Comparison of ENCODE assay signal across 11 mouse cellular contexts in genomic region chr12:72081961-72082360, GRCm38 (mm10). TPM values are rescaled to one million over a fixed set of nuclear protein-coding genes. Genes with fewer than 3 reads are reported as not detected.
DNase-seq lines count a peak whose midpoint lies in the region; ATAC-seq and TF ChIP-seq lines count a peak whose summit lies in the region.
"Had no signal": no experiment of that assay in that cellular context is flagged by ENCODE, and none has a peak within 500 bp of the region (broad histone marks: within the 10 kb centered on the region; RNA-seq: fewer than 3 reads in every experiment).

No protein-coding gene starts in this region.

- TF ChIP-seq POLR2A in lung, adult 2 months (IDR thresholded peaks at IDR 0.05; ENCODE audit: borderline replicate concordance, extremely low read depth, low read depth, low read length) = no peak

- 75% methylated on average over 3 of the region's 3 CpGs for WGBS in heart, embryonic 11.5 days (ENCODE audit: insufficient replicate concordance)
- 58% methylated on average over 3 of the region's 3 CpGs for WGBS in lung, embryonic 16.5 days
- 72% methylated on average over 3 of the region's 3 CpGs for WGBS in lung, adult 2 months
- 33% methylated on average over 3 of the region's 3 CpGs for WGBS in liver, embryonic 15.5 days (ENCODE audit: insufficient replicate concordance)

- no peak overlapping the region for H3K27ac ChIP-seq in heart, embryonic 11.5 days (ENCODE audit: low read depth, low read length)
- H3K27ac ChIP-seq in lung, embryonic 16.5 days (ENCODE audit: low read length) = no peak overlapping the region
- H3K27ac ChIP-seq in liver, embryonic 15.5 days (replicated peaks) = no peak overlapping the region
- H3K27ac ChIP-seq: gastrocnemius, adult 2 months had no signal

- H3K9me3 ChIP-seq in heart, embryonic 11.5 days (replicated peaks; ENCODE audit: control insufficient read depth, low read length) = no peaks in the 10 kb centered on the region
- no peaks in the 10 kb centered on the region for H3K9me3 ChIP-seq in lung, embryonic 16.5 days (ENCODE audit: control insufficient read depth, low read length)
- H3K9me3 ChIP-seq in liver, embryonic 15.5 days (replicated peaks) = no peaks in the 10 kb centered on the region

- no peak for DNase-seq in heart, postnatal 10 days
- DNase-seq in lung, adult 2 months = no peak
- no peak for DNase-seq in right cerebral cortex, postnatal 25 days
- no peak for DNase-seq in frontal cortex, adult 2 months (ENCODE audit: extremely low spot score in 1 of 2, low spot score in 1 of 2)
- DNase-seq: B cell, adult 2 months had no signal

- H3K9ac ChIP-seq in heart, embryonic 11.5 days (ENCODE audit: low read depth, low read length) = no peak overlapping the region
- no peak overlapping the region for H3K9ac ChIP-seq in lung, embryonic 16.5 days (ENCODE audit: low read length)
- no peak overlapping the region for H3K9ac ChIP-seq in liver, embryonic 15.5 days

- intact Hi-C loops in heart, postnatal 10 days (cut with DNase I) = no loop called here

- no peak for TF ChIP-seq CTCF in lung, adult 2 months (IDR thresholded peaks at IDR 0.05; ENCODE audit: insufficient read depth, low read length)

- H3K4me3 ChIP-seq in heart, embryonic 11.5 days (ENCODE audit: low read depth, low read length) = no peak overlapping the region
- H3K4me3 ChIP-seq in lung, embryonic 16.5 days (ENCODE audit: low read length) = no peak overlapping the region
- no peak overlapping the region for H3K4me3 ChIP-seq in lung, adult 2 months (replicated peaks; ENCODE audit: extremely low read depth, low read depth, low read length)
- H3K4me3 ChIP-seq in liver, embryonic 15.5 days (replicated peaks) = no peak overlapping the region

- no peaks in the 10 kb centered on the region for H3K36me3 ChIP-seq in heart, embryonic 11.5 days (ENCODE audit: control insufficient read depth, insufficient read depth, low read length)
- H3K36me3 ChIP-seq in lung, embryonic 16.5 days (ENCODE audit: control insufficient read depth, insufficient read depth, low read length) = no peaks in the 10 kb centered on the region
- H3K36me3 ChIP-seq in liver, embryonic 15.5 days (replicated peaks) = no peaks in the 10 kb centered on the region

- ATAC-seq in heart, embryonic 11.5 days (replicated peaks; ENCODE audit: insufficient number of reproducible peaks, low FRiP score, low TSS enrichment) = no peak
- ATAC-seq in lung, embryonic 16.5 days (ENCODE audit: low read depth) = no peak
- no peak for ATAC-seq in liver, embryonic 15.5 days (ENCODE audit: insufficient read depth)
- ATAC-seq in activated CD4-positive, CD25-positive, alpha-beta regulatory T cell, adult 4 months = no peak

- H3K4me1 ChIP-seq in heart, embryonic 11.5 days (ENCODE audit: control insufficient read depth, insufficient read depth, low read length) = peaks cover 16% of the 10 kb centered on the region
- H3K4me1 ChIP-seq in lung, embryonic 16.5 days (replicated peaks; ENCODE audit: control insufficient read depth, insufficient read depth, low read length) = peaks cover 15% of the 10 kb centered on the region
- peaks cover 5% of the 10 kb centered on the region; the same call in 1 of the 2 replicates for H3K4me1 ChIP-seq in lung, adult 2 months (ENCODE audit: control insufficient read depth, insufficient read depth, low read length)
- peaks cover 30% of the 10 kb centered on the region for H3K4me1 ChIP-seq in liver, embryonic 15.5 days (replicated peaks)

- H3K4me2 ChIP-seq in heart, embryonic 11.5 days = peak overlapping the region; percentile 59; the same call in 1 of the 2 replicates
- peak overlapping the region; percentile 48 for H3K4me2 ChIP-seq in lung, embryonic 16.5 days (ENCODE audit: low read depth, low read length)
- H3K4me2 ChIP-seq in liver, embryonic 15.5 days = 0 out of 2 replicates have a peak overlapping the region, but pooled peaks have one; percentile 53

- H3K27me3 ChIP-seq in heart, embryonic 11.5 days (ENCODE audit: control insufficient read depth, insufficient read depth, low read length) = no peaks in the 10 kb centered on the region
- H3K27me3 ChIP-seq in lung, embryonic 16.5 days (ENCODE audit: control insufficient read depth, insufficient read depth, low read depth, low read length) = no peaks in the 10 kb centered on the region
- H3K27me3 ChIP-seq in liver, embryonic 15.5 days = peaks cover 33% of the 10 kb centered on the region

RNA-seq across cellular contexts. Expression of gene L3hypdh, which starts 3.3 kb away (rescaled TPM):
- 17.1 and 18.5 TPM in 2 replicates for polyA plus RNA-seq in heart, embryonic 11.5 days (2014; fragmentation: Nextera tagmentation; extraction: Ambion mirVana)
- total RNA-seq in heart, postnatal 10 days (2021) = 10 to 100 TPM; 10.3 to 13.8 TPM
- 19.8 and 22.0 TPM in 2 replicates for polyA plus RNA-seq in lung, embryonic 16.5 days (2015; fragmentation: Nextera tagmentation; extraction: Ambion mirVana)
- 10.5 and 14.0 TPM in 2 replicates for polyA plus RNA-seq in lung, adult 2 months (2012; rRNA removed)
- polyA plus RNA-seq in liver, embryonic 15.5 days (2015; fragmentation: Nextera tagmentation; extraction: Ambion mirVana) = 7.6 and 9.2 TPM in 2 replicates
- 6.4 and 6.7 TPM in 2 replicates for polyA plus RNA-seq in frontal cortex, adult 2 months (2012; rRNA removed)
- polyA plus RNA-seq in activated CD4-positive, CD25-positive, alpha-beta regulatory T cell, adult 4 months (2017; shearing (Covaris generic)) = under 1 TPM; 0.25 to 0.40 TPM
- total RNA-seq: megakaryocyte-erythroid progenitor cell, adult 5-6 weeks had no signal

RNA-seq across cellular contexts. Expression of gene Jkamp, which starts 3.4 kb away (rescaled TPM):
- 54.7 and 62.3 TPM in 2 replicates for polyA plus RNA-seq in heart, embryonic 11.5 days (2014; fragmentation: Nextera tagmentation; extraction: Ambion mirVana)
- 10 to 100 TPM; 28.2 to 34.6 TPM for total RNA-seq in heart, postnatal 10 days (2021)
- 65.0 and 71.4 TPM in 2 replicates for polyA plus RNA-seq in lung, embryonic 16.5 days (2015; fragmentation: Nextera tagmentation; extraction: Ambion mirVana)
- 56.7 and 81.7 TPM in 2 replicates for polyA plus RNA-seq in lung, adult 2 months (2012; rRNA removed)
- 18.8 and 21.4 TPM in 2 replicates for polyA plus RNA-seq in liver, embryonic 15.5 days (2015; fragmentation: Nextera tagmentation; extraction: Ambion mirVana)
- polyA plus RNA-seq in frontal cortex, adult 2 months (2012; rRNA removed) = 73.2 and 78.9 TPM in 2 replicates
- 10 to 100 TPM; 31.8 to 32.2 TPM for polyA plus RNA-seq in activated CD4-positive, CD25-positive, alpha-beta regulatory T cell, adult 4 months (2017; shearing (Covaris generic))

RNA-seq across cellular contexts. Expression of gene Gpr135, which starts 11.0 kb away (rescaled TPM):
- 0.34 and 0.62 TPM in 2 replicates for polyA plus RNA-seq in heart, embryonic 11.5 days (2014; fragmentation: Nextera tagmentation; extraction: Ambion mirVana)
- under 1 TPM; 0.64 to 0.79 TPM for total RNA-seq in heart, postnatal 10 days (2021)
- polyA plus RNA-seq in lung, embryonic 16.5 days (2015; fragmentation: Nextera tagmentation; extraction: Ambion mirVana) = 0.34 and 0.46 TPM in 2 replicates
- polyA plus RNA-seq in lung, adult 2 months (2012; rRNA removed) = 1.4 and 1.9 TPM in 2 replicates
- polyA plus RNA-seq in liver, embryonic 15.5 days (2015; fragmentation: Nextera tagmentation; extraction: Ambion mirVana) = 0.12 and 0.15 TPM in 2 replicates
- polyA plus RNA-seq in frontal cortex, adult 2 months (2012; rRNA removed) = 9.2 and 10.6 TPM in 2 replicates
- polyA plus RNA-seq in activated CD4-positive, CD25-positive, alpha-beta regulatory T cell, adult 4 months (2017; shearing (Covaris generic)) = not detected
- total RNA-seq: megakaryocyte-erythroid progenitor cell, adult 5-6 weeks had no signal
